Mouse (Mus musculus) midbrain, embryonic 16.5 days (tissue): ENCODE data around the gene Pwwp2b. TPM values are rescaled to one million over a fixed set of nuclear protein-coding genes. Genes with fewer than 3 reads are reported as not detected.
A peak's percentile ranks its signal among the peaks of the same experiment; 100 is the strongest.

Source experiments
- ATAC-seq: fragments of 200-750 bp; cut with Nextera tagmentation; 2 replicates; pipeline ENCODE4 v1.8.0; 2017; ENCODE audit warnings: moderate TSS enrichment
- H3K27ac ChIP-seq: fragments of 300-500 bp; sonication (generic); 2 replicates; pipeline ENCODE4 v1.5.1; 2014; ENCODE audit warnings: mild to moderate bottlenecking, low read length, mixed read lengths
- H3K27me3 ChIP-seq: fragments of 300-500 bp; sonication (generic); 2 replicates; pipeline ENCODE4 v1.6.1; 2014; ENCODE audit warnings: low read depth, low read length, mixed read lengths; ENCODE audit not compliant: control insufficient read depth, insufficient read depth
- H3K36me3 ChIP-seq: fragments of 300-500 bp; sonication (generic); 2 replicates; pipeline ENCODE4 v1.6.1; 2014; ENCODE audit warnings: mild to moderate bottlenecking, low read length, moderate library complexity, mixed read lengths; ENCODE audit not compliant: control insufficient read depth, insufficient read depth
- H3K4me1 ChIP-seq: fragments of 300-500 bp; sonication (generic); 2 replicates; pipeline ENCODE4 v1.6.1; 2014; ENCODE audit warnings: mild to moderate bottlenecking, low read length, mixed read lengths; ENCODE audit not compliant: control insufficient read depth, insufficient read depth
- H3K4me2 ChIP-seq: fragments of 300-500 bp; sonication (generic); 2 replicates; pipeline ENCODE4 v1.6.1; 2014; ENCODE audit warnings: mild to moderate bottlenecking, low read length, mixed read lengths
- H3K4me3 ChIP-seq: fragments of 300-500 bp; sonication (generic); 2 replicates; pipeline ENCODE4 v1.5.1; 2014; ENCODE audit warnings: low read depth, mild to moderate bottlenecking, low read length, moderate library complexity, mixed read lengths
- H3K9ac ChIP-seq: fragments of 300-500 bp; sonication (generic); 2 replicates; pipeline ENCODE4 v1.6.1; 2014; ENCODE audit warnings: low read depth, low read length, mixed read lengths
- H3K9me3 ChIP-seq: fragments of 300-500 bp; sonication (generic); replicated peaks from 2 replicates; pipeline ENCODE4 v1.6.1; 2014; ENCODE audit warnings: mild to moderate bottlenecking, low read length, mixed read lengths; ENCODE audit not compliant: control insufficient read depth, poor library complexity, severe bottlenecking
- WGBS: fragments of 180-500 bp; shearing (Covaris S2); extraction: QIAGEN DNeasy Blood & Tissue Kit; methylation state at CpG from one replicate; pipeline ENCODE4 v1.1.7; 2014; 5-methylcytosine and 5-hydroxymethylcytosine counted together
- polyA plus RNA-seq: library from polyadenylated mRNA; unstranded; fragments of >200 nt; fragmentation: Nextera tagmentation; extraction: Ambion mirVana; gene quantifications from 2 replicates; pipeline ENCODE4 v1.2.1, GENCODE M21; 2015

Gene Pwwp2b
- polyA plus RNA-seq, 1 experiment from 2014 or later = 4.4 TPM

DNA sequence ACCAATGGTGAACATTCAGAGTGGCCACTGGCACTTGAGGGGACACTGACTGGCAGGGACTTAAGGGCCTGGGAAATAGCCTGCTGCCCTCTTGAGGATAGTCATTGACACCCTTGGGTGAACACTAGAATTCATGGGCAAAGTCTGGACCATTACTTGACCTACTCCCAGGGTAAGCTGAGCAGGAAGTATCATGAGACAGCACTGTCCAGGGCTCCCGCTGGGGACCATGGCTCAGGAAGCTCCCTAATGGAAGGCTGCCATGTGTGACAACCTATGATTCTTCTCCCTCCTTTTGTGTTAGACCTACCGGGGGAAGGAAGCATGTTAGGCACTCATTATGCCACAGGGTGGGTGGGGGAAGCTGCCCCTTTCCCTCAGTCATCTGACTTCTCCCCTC is 58.8 kb downstream of the Pwwp2b start:
- Histone ChIP-seq H3K4me2 (no peak overlapping the region), H3K9me3 (no peaks in the 10 kb centered on the region), H3K27me3 (no peaks in the 10 kb centered on the region), H3K9ac (no peak overlapping the region), H3K36me3 (no peaks in the 10 kb centered on the region), H3K27ac (no peak overlapping the region), H3K4me1 (peaks cover 4% of the 10 kb centered on the region; the same call in 1 of the 2 replicates), H3K4me3 (no peak overlapping the region)
- 82% methylated on average over 2 of the region's 2 CpGs for WGBS
- no peak for ATAC-seq

DNA sequence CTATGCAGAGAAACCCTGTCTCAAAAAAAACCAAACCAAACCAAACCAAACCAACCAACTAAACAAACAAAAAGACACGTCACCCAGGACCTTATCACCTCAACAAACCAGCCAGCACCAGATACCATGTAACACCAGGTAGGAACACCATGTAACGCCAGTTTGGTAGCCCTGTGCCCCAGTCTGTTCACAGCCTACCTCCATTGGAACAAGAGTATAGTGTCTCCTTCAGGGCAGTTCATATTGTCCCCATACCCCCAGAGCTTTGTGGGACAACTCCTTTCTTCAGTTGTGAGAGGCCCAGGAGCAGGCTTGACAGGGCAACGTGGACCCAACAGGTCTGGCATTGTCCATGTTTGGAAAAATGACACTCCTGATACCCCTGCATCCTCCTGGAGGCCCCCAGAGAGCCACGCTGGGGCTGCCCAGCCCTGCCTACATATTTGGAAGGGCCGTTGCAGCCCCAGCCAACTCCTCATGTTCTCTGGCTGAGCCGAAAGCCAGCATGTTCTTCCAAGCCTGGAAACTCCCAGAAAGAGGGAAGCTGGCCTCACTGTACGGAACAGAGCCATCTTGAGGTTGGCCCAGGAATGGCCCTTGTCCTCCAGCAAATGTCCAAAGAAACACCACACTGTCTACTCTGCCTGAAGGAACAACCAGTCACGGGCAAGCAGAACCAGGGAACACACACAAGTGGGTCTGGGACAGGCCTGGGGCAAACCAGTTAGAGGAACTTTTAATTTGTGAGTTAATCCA is 60.0 kb downstream of the Pwwp2b start:
- Histone ChIP-seq H3K4me3 (no peak overlapping the region), H3K4me1 (peaks cover 4% of the 10 kb centered on the region; the same call in 1 of the 2 replicates), H3K9me3 (no peaks in the 10 kb centered on the region), H3K27me3 (no peaks in the 10 kb centered on the region), H3K27ac (no peak overlapping the region), H3K9ac (no peak overlapping the region), H3K4me2 (no peak overlapping the region), H3K36me3 (no peaks in the 10 kb centered on the region)
- ATAC-seq = no peak
- WGBS = 79% methylated on average over 8 of the region's 8 CpGs

DNA sequence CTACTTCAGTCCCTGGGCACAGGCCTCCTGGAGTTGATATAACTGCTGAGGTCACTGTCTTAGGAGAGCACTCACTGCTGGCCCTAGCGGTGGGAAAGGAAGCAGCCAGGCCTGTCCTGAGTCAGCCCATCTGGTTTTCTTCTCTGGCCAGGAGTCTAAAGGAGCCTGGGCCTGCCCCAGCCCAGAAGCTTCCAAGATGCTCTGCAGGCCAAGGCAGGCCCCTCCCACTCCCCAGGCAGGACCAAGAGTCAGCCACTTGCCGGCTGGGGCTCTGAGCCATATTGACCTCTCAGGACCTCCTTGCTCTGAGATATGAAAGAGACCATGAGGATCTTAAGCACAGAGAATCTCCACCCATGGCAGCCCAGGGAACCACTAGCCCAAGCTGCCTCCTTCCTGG is 60.8 kb downstream of the Pwwp2b start:
- Histone ChIP-seq H3K36me3 (no peaks in the 10 kb centered on the region), H3K9ac (no peak overlapping the region), H3K27ac (no peak overlapping the region), H3K27me3 (no peaks in the 10 kb centered on the region), H3K4me3 (no peak overlapping the region), H3K9me3 (no peaks in the 10 kb centered on the region), H3K4me1 (peaks cover 4% of the 10 kb centered on the region; the same call in 1 of the 2 replicates), H3K4me2 (no peak overlapping the region)
- 61% methylated on average over 2 of the region's 2 CpGs for WGBS
- ATAC-seq = no peak

DNA sequence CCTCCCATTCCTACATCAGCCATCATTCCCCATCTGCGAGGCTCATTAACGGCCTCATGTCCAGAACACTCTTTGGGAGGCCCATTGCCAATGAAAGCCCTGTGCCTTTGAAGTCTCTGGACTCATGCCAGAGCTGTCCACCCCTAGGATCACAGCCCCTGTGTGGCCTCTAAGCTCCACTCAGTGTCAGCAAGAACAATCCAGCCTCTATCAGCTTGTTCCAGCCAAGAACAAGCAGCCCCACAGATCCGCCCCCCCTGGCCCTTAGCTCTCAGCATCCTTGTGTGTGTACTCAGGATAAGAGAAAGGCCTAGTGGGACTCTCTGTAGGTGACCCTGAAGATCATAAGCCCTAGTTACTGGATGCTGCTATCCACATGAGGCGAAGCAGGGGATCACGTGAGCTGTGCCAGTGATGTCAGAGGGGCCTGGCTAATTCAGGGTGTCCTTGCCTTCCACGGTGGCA is 62.2 kb downstream of the Pwwp2b start:
- H3K4me3 ChIP-seq = no peak overlapping the region
- H3K27ac ChIP-seq = no peak overlapping the region
- no peak overlapping the region for H3K9ac ChIP-seq
- H3K27me3 ChIP-seq = no peaks in the 10 kb centered on the region
- H3K9me3 ChIP-seq = no peaks in the 10 kb centered on the region
- H3K4me1 ChIP-seq = peaks cover 4% of the 10 kb centered on the region; the same call in 1 of the 2 replicates
- H3K4me2 ChIP-seq = no peak overlapping the region
- 30% methylated on average over 6 of the region's 6 CpGs for WGBS
- peak; percentile 64 for ATAC-seq
- no peaks in the 10 kb centered on the region for H3K36me3 ChIP-seq

DNA sequence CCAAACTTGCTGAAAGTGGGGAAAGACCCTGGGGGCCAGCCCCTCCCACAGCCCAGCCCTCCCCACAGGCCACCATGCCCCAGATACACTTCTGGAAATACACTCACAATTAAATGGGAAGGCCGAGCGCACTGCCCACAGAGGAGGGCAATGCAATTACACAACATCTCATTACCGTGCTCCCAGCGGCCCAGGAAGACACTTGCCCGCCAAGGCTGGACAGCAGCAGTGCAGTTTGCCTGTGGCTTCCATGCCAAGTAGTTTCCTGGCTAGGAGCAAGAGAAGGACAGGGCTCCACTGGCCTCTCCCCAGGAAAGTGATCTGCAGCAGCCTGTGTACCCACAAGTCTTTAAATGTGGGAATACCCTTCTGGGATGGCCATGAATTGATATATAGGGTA is 64.4 kb downstream of the Pwwp2b start:
- no peak overlapping the region for H3K4me2 ChIP-seq
- no peaks in the 10 kb centered on the region for H3K27me3 ChIP-seq
- no peak overlapping the region for H3K4me3 ChIP-seq
- no peak overlapping the region for H3K27ac ChIP-seq
- no peak overlapping the region for H3K9ac ChIP-seq
- no peak for ATAC-seq
- 46% methylated on average over 5 of the region's 5 CpGs for WGBS
- H3K4me1 ChIP-seq = peaks cover 4% of the 10 kb centered on the region; the same call in 1 of the 2 replicates
- no peaks in the 10 kb centered on the region for H3K9me3 ChIP-seq
- no peaks in the 10 kb centered on the region for H3K36me3 ChIP-seq

DNA sequence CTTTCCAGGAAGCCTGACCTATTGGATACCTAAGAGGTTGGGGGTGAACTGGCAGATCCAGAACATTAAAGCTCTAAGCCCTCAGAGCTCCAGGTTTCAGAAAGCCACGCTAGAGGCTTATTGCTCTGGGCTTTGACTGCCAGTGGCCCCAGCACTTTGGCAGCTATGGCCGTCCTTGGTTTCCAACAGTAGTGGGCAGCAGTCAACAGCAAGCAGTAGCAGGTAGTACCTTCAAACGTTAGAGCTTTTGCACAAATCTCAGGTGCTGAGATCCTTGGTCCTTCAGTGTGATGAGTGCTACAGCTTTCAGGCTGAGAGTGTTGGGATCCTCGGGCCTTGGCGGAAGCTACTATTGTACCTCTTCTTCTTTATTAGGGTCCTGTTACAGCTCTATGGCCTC is 65.1 kb downstream of the Pwwp2b start:
- Histone ChIP-seq H3K9ac (no peak overlapping the region), H3K36me3 (no peaks in the 10 kb centered on the region), H3K27me3 (no peaks in the 10 kb centered on the region), H3K9me3 (no peaks in the 10 kb centered on the region), H3K27ac (no peak overlapping the region), H3K4me1 (peaks cover 4% of the 10 kb centered on the region; the same call in 1 of the 2 replicates), H3K4me2 (no peak overlapping the region), H3K4me3 (no peak overlapping the region)
- no peak for ATAC-seq
- WGBS = 89% methylated on average over 5 of the region's 5 CpGs

DNA sequence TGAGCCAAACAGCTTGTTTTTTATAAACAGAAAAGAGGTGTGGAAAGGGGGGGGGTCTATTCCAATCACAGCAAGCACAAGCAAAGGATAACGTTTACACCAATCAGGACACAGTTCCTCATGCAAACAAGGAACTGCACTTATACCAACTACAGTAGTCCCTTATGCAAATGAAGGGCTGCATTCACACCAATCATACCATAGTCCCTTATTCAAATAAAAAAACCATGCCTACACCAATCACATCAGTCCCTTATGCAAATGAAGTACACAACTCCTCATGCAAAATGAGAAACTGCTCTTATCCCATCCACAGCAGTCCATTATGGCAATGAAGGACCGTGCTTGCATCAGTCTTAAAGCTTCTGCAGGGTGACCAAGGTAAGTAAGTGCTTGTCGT is 66.4 kb downstream of the Pwwp2b start:
- no peak for ATAC-seq
- H3K9me3 ChIP-seq = no peaks in the 10 kb centered on the region

DNA sequence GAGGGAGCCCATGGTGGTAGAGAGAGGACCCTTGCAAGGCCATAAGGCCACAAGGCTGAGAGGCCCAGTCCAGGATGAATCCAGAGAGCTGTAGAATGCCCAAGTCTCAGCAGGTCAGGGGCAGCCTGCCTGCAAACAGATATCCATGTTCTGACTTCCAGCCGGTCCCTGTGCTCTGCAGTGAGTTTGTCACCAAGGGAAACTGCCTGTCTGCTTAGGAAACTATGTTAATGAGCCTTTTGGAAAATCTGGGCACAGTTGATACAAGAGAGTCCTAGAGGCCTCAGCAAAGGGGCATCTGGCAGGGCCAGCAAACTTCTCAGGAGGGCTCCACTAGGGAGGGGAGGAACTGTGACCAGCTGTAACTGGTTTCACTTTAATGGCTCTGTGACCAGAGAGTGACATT is 70.7 kb downstream of the Pwwp2b start:
- Histone ChIP-seq H3K27me3 (no peaks in the 10 kb centered on the region), H3K9ac (no peak overlapping the region), H3K36me3 (no peaks in the 10 kb centered on the region), H3K4me2 (no peak overlapping the region), H3K27ac (peak overlapping the region; percentile 51; the same call in 1 of the 2 replicates), H3K4me3 (no peak overlapping the region), H3K9me3 (no peaks in the 10 kb centered on the region), H3K4me1 (peaks cover 3% of the 10 kb centered on the region; the same call in 1 of the 2 replicates)
- 24% methylated on average over 1 of the region's 1 CpGs for WGBS
- peak; percentile 79 for ATAC-seq

More for the DNA sequence above, 66.4 kb downstream of the Pwwp2b start:
- H3K36me3 ChIP-seq = no peaks in the 10 kb centered on the region
- no peak overlapping the region for H3K4me3 ChIP-seq
- H3K27me3 ChIP-seq = no peaks in the 10 kb centered on the region
- H3K9ac ChIP-seq = no peak overlapping the region
- H3K4me1 ChIP-seq = peaks cover 7% of the 10 kb centered on the region; the same call in 1 of the 2 replicates
- no peak overlapping the region for H3K4me2 ChIP-seq
- WGBS = 94% methylated on average over 3 of the region's 3 CpGs
- no peak overlapping the region for H3K27ac ChIP-seq
